Mouse (Mus musculus): ENCODE measurements at regions not wholly inside any gene's neighbourhood (a gene's known extent, or its start where the extent isn't known, plus 50 kb on each side); places are given as distances from the start of the nearest gene placed in this dataset.
A peak's percentile ranks its signal among the peaks of the same experiment; 100 is the strongest.

DNA sequence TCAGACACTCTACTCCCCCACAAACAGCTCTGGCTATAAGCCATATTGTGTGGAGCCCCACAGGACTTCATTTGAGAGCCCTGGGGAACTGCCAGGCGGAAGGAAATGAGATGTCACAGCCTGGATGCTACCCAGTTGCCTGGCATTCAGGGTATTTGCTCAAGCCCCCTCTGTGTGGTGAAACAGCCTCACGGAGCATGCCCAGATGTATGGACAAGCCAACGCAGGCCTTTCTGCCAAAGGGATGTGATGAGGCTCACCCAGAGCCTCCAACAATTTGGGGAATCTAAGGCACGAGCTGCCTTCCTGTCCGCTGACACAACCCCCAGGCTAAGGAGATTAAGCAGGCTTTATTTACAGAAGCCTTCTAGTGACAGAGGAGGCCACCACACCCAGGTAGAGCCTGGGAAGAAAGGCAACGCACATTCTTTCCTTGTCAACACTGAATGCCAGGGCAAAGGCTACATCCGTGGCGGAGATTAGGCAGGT lies 70.9 kb upstream of the Parp11 start:
- Histone ChIP-seq H3K9ac (replicated peaks; ENCODE audit: low read depth) (no peak overlapping the region), H3K36me3 (ENCODE audit: insufficient read depth, low read length) (no peaks in the 10 kb centered on the region), H3K4me1 (ENCODE audit: insufficient read depth, low read depth, low read length) (peaks cover 8% of the 10 kb centered on the region; the same call in 1 of the 2 replicates), H3K4me2 (replicated peaks; ENCODE audit: low read depth, low read length) (no peak overlapping the region), H3K4me3 (ENCODE audit: low read depth, low read length) (no peak overlapping the region), H3K9me3 (ENCODE audit: low read length) (no peaks in the 10 kb centered on the region), H3K27ac (ENCODE audit: low read length) (no peak overlapping the region), H3K27me3 (replicated peaks; ENCODE audit: insufficient read depth, low read length) (no peaks in the 10 kb centered on the region)
- WGBS, result 38% methylated on average over 8 of the region's 8 CpGs
- DNase-seq (ENCODE audit: low spot score), result no peak
- TF ChIP-seq EP300 (IDR thresholded peaks at IDR 0.05) (no peak), CTCF (IDR thresholded peaks at IDR 0.05) (no peak)
- peak; percentile 62 for ATAC-seq

DNA sequence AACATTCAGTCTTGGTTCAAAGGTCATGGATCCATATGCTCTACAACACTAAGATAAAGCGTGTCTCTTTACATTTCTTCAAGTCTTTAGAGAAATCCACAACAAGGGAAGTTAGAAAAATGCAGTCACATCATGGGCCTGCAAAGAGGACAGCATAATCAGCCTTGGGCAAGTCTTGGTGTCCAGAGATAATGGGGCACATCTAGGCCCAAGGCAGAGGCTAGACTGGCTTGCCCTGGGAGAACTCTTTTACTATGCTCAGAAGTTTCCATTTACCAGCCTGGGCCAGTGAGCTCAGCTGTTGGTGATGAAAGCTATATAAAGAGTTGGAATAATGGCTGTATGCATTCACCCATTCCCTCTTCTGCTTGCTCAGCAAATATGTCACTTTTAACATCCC lies 67.9 kb upstream of the Parp11 start:
- no peaks in the 10 kb centered on the region for H3K36me3 ChIP-seq (ENCODE audit: insufficient read depth, low read length)
- no peaks in the 10 kb centered on the region for H3K27me3 ChIP-seq (replicated peaks; ENCODE audit: insufficient read depth, low read length)
- no peak for DNase-seq (ENCODE audit: low spot score)
- no peaks in the 10 kb centered on the region for H3K9me3 ChIP-seq (ENCODE audit: low read length)
- H3K4me3 ChIP-seq (ENCODE audit: low read depth, low read length), result no peak overlapping the region
- H3K4me1 ChIP-seq (ENCODE audit: insufficient read depth, low read depth, low read length), result peaks cover 8% of the 10 kb centered on the region; the same call in 1 of the 2 replicates
- TF ChIP-seq CTCF (IDR thresholded peaks at IDR 0.05) (no peak), EP300 (IDR thresholded peaks at IDR 0.05) (no peak)
- no peak overlapping the region for H3K4me2 ChIP-seq (replicated peaks; ENCODE audit: low read depth, low read length)
- no peak for ATAC-seq
- 97% methylated on average over 1 of the region's 1 CpGs for WGBS
- no peak overlapping the region for H3K27ac ChIP-seq (ENCODE audit: low read length)
- no peak overlapping the region for H3K9ac ChIP-seq (replicated peaks; ENCODE audit: low read depth)

DNA sequence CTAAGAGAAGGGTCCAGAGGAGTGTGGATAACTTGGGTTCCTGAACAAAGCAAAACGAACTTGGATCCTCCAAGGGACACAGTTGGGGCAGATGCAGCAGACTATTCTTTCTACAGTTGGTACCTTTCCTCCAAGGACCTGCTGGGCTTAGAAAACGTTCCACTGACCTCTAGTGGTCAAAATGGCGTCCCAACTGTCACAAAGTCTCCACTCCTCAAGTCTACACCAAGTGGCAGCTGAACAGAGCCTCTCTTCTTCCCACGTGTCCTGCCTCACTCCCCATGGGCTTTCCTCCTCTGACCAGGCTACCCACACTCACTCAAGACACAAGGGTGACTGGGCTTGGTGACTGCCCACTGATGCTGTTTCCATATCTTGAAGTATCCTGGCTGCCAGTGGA lies 67.1 kb upstream of the Parp11 start:
- ATAC-seq (peak; percentile 52; the same call in 1 of the 2 replicates), DNase-seq (ENCODE audit: low spot score) (peak; percentile 66)
- Histone ChIP-seq H3K36me3 (ENCODE audit: insufficient read depth, low read length) (no peaks in the 10 kb centered on the region), H3K9me3 (ENCODE audit: low read length) (no peaks in the 10 kb centered on the region), H3K4me1 (ENCODE audit: insufficient read depth, low read depth, low read length) (peaks cover 7% of the 10 kb centered on the region; the same call in 1 of the 2 replicates), H3K9ac (replicated peaks; ENCODE audit: low read depth) (no peak overlapping the region), H3K4me2 (replicated peaks; ENCODE audit: low read depth, low read length) (no peak overlapping the region), H3K27ac (ENCODE audit: low read length) (no peak overlapping the region), H3K27me3 (replicated peaks; ENCODE audit: insufficient read depth, low read length) (no peaks in the 10 kb centered on the region), H3K4me3 (ENCODE audit: low read depth, low read length) (no peak overlapping the region)
- WGBS, result 6% methylated on average over 4 of the region's 4 CpGs
- TF ChIP-seq CTCF (IDR thresholded peaks at IDR 0.05), result peak; percentile 82
- TF ChIP-seq EP300 (IDR thresholded peaks at IDR 0.05), result no peak

DNA sequence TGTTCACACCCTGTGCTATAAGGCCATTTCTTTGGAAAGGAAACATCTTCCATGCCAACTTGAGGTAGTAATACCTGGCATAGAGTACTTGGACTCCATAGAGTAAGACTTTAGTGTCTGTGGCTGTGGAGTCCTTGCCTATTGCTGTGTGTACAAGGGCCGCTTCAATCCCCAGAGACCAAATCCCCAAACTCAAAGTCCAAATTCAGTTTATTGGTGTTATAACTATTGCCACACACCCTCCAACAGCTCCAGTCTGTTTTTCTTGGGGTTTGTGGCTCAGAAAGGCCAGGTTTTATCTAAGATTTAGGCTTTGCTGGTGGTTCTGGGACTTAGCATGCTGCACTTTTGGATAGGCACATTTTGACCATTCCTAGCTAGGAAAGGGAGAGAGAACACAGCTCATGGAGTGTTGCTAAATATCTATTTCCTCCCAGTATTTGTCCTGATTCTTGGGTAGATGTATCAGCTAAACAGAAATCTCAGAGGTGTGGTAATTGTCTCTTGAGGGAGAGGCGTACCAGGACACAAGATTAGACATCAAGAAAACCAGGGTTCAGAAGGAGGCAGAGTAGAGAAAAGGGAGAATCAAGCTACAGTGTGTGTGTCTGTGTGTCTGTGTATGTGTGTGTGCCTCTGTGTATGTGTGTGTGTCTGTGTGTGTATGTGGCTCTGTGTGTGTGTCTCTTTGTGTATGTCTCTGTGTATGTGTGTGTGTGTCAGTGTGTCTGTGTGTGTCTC lies 65.3 kb upstream of the Parp11 start:
- no peaks in the 10 kb centered on the region for H3K4me1 ChIP-seq (ENCODE audit: insufficient read depth, low read depth, low read length)
- H3K27ac ChIP-seq (ENCODE audit: low read length), result no peak overlapping the region
- no peaks in the 10 kb centered on the region for H3K36me3 ChIP-seq (ENCODE audit: insufficient read depth, low read length)
- H3K4me2 ChIP-seq (replicated peaks; ENCODE audit: low read depth, low read length), result no peak overlapping the region
- H3K9me3 ChIP-seq (ENCODE audit: low read length), result no peaks in the 10 kb centered on the region
- DNase-seq (ENCODE audit: low spot score) (no peak), ATAC-seq (no peak)
- H3K9ac ChIP-seq (replicated peaks; ENCODE audit: low read depth), result no peak overlapping the region
- H3K4me3 ChIP-seq (ENCODE audit: low read depth, low read length), result no peak overlapping the region
- WGBS, result 82% methylated on average over 2 of the region's 2 CpGs
- no peaks in the 10 kb centered on the region for H3K27me3 ChIP-seq (replicated peaks; ENCODE audit: insufficient read depth, low read length)
- TF ChIP-seq EP300 (IDR thresholded peaks at IDR 0.05) (no peak), CTCF (IDR thresholded peaks at IDR 0.05) (no peak)

DNA sequence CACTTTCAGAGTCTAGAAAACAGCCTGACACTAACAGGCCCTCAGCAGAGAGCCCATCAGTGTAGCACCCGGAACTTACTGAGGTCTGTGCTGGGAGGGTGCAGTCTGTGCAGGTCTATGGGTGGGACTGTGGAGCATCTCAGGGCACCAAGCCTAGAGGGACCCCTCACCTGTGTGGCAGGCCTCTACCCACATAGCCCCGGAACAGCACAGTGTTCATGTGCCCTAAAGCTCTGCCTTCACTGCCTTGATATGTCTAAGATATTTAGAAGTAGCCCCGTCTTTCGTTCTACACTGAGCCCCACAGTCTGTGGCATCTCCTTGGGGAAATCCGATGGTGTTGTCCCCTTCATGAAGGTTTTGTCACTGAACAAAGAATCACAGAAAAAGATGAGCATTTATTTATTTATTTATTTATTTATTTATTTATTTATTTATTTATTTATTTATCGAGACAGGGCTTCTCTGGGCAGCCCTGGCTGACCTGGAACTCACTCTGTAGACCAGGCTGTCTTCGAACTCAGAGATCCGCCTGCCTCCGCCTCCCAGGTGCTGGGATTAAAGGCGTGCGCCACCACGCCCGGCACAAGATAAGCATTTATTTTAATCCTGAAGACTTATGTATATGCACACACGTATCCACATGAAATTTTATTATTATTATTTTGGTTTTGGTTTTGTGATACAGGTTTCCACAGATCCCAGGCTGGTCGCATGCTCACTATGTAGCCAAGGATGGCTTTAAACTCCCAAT lies 55.2 kb upstream of the Parp11 start:
- DNase-seq (ENCODE audit: low spot score) (no peak), ATAC-seq (no peak)
- no peak overlapping the region for H3K9ac ChIP-seq (replicated peaks; ENCODE audit: low read depth)
- H3K4me2 ChIP-seq (replicated peaks; ENCODE audit: low read depth, low read length), result no peak overlapping the region
- 89% methylated on average over 15 of the region's 15 CpGs for WGBS
- no peak for TF ChIP-seq EP300 (IDR thresholded peaks at IDR 0.05)
- no peak for TF ChIP-seq CTCF (IDR thresholded peaks at IDR 0.05)
- H3K4me3 ChIP-seq (ENCODE audit: low read depth, low read length), result no peak overlapping the region
- H3K27me3 ChIP-seq (replicated peaks; ENCODE audit: insufficient read depth, low read length), result no peaks in the 10 kb centered on the region
- no peaks in the 10 kb centered on the region for H3K9me3 ChIP-seq (ENCODE audit: low read length)
- H3K4me1 ChIP-seq (ENCODE audit: insufficient read depth, low read depth, low read length), result peaks cover 3% of the 10 kb centered on the region; the same call in 1 of the 2 replicates
- H3K36me3 ChIP-seq (ENCODE audit: insufficient read depth, low read length), result no peaks in the 10 kb centered on the region
- H3K27ac ChIP-seq (ENCODE audit: low read length), result no peak overlapping the region

DNA sequence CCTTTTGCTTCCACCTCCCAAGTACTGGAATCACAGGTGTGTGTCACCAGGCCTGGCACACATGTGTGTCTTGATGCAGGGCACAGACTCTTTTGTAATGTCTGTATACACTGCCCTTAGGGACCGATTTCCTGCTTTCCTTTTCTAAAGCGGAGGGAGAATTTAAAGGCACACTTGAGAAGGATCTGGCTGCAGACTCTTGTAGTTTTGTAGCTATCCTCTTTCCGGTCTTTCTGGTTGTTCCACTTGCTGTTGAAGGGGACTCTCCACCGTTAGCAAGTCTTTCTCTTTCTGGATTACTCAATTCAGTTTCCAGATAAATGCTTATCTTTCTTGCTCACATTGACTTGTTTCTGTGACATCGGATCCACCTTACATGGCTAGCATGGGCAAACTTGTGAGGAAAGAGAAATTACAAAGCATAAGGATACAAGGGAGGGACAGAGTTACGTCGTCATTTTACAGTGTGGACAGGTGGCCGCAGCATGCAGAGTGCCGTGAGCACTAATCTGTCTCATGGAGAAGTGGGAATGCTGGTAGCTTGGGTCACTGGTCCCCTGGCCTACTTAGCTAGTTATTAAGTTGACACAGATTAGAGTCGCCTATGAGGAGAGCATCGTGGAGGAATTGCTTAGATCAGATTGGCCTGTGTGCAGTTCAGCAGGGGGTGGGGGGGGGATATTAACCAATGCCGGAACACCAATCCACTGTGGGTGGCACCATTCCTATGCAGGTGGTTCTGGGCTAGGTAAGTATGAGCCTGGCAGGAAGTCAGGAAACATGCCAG lies 54.4 kb upstream of the Parp11 start:
- 55% methylated on average over 12 of the region's 12 CpGs for WGBS
- H3K9ac ChIP-seq (replicated peaks; ENCODE audit: low read depth), result no peak overlapping the region
- H3K4me1 ChIP-seq (ENCODE audit: insufficient read depth, low read depth, low read length), result peaks cover 3% of the 10 kb centered on the region; the same call in 1 of the 2 replicates
- no peak overlapping the region for H3K4me2 ChIP-seq (replicated peaks; ENCODE audit: low read depth, low read length)
- DNase-seq (ENCODE audit: low spot score) (peak; percentile 84), ATAC-seq (peak; percentile 70)
- H3K36me3 ChIP-seq (ENCODE audit: insufficient read depth, low read length), result no peaks in the 10 kb centered on the region
- H3K27ac ChIP-seq (ENCODE audit: low read length), result peak overlapping the region; percentile 43
- H3K9me3 ChIP-seq (ENCODE audit: low read length), result no peaks in the 10 kb centered on the region
- no peaks in the 10 kb centered on the region for H3K27me3 ChIP-seq (replicated peaks; ENCODE audit: insufficient read depth, low read length)
- no peak overlapping the region for H3K4me3 ChIP-seq (ENCODE audit: low read depth, low read length)
- TF ChIP-seq EP300 (IDR thresholded peaks at IDR 0.05), result 0 out of 2 replicates have a peak, but pooled peaks have one; percentile 47
- TF ChIP-seq CTCF (IDR thresholded peaks at IDR 0.05), result no peak

Measured in lung, postnatal 0 days (tissue).